Comparison of ENCODE assay signal across 9 mouse cellular contexts in genomic region chrX:164541436-164542317, GRCm38 (mm10). TPM values are rescaled to one million over a fixed set of nuclear protein-coding genes. Genes with fewer than 3 reads are reported as not detected.
DNase-seq lines count a peak whose midpoint lies in the region; ATAC-seq lines count a peak whose summit lies in the region.
"Had no signal": no experiment of that assay in that cellular context is flagged by ENCODE, and none has a peak within 500 bp of the region (broad histone marks: within the 10 kb centered on the region; RNA-seq: fewer than 3 reads in every experiment).

No protein-coding gene starts in this region.

- no peak overlapping the region for H3K4me3 ChIP-seq in kidney, embryonic 15.5 days (replicated peaks)

- WGBS in kidney, embryonic 15.5 days = 39% methylated on average over 11 of the region's 11 CpGs

- no peak overlapping the region for H3K27ac ChIP-seq in kidney, embryonic 15.5 days

- H3K36me3 ChIP-seq in kidney, embryonic 15.5 days = no peaks in the 10 kb centered on the region

- H3K9me3 ChIP-seq in kidney, embryonic 15.5 days (replicated peaks) = no peaks in the 10 kb centered on the region

- no peaks in the 10 kb centered on the region for H3K4me1 ChIP-seq in kidney, embryonic 15.5 days

- no peak overlapping the region for H3K9ac ChIP-seq in kidney, embryonic 15.5 days

- H3K4me2 ChIP-seq in kidney, embryonic 15.5 days = no peak overlapping the region

- intact Hi-C loops in left cerebral cortex, postnatal 4 days (cut with DNase I) = loop anchor here (5.0 kb wide), 2 partner anchors 786 to 1606 kb away; partner anchors contain the start of gene Glra2

- peak; percentile 12 for DNase-seq in CD4-positive, CD25-positive, alpha-beta regulatory T cell, adult 2 months (ENCODE audit: low read depth, low spot score)
- peak; percentile 7 to 41 for DNase-seq in kidney, postnatal 36 days
- peak; percentile 61 for DNase-seq in brain, adult 2 months (ENCODE audit: low read depth, low spot score)
- DNase-seq in left cerebral cortex, postnatal 4 days = peak; percentile 0
- DNase-seq in spleen, adult 12 weeks (ENCODE audit: low spot score) = no peak
- DNase-seq in ovary, adult 18-20 months (ENCODE audit: low spot score) = no peak

- peaks cover 37% of the 10 kb centered on the region for H3K27me3 ChIP-seq in kidney, embryonic 15.5 days

- ATAC-seq in CD4-positive, CD25-positive, alpha-beta regulatory T cell, adult 4 months = no peak
- no peak for ATAC-seq in kidney, embryonic 15.5 days (replicated peaks; ENCODE audit: low FRiP score)

RNA-seq across cellular contexts. Expression of gene Asb9, which starts 35.5 kb away (rescaled TPM):
- not detected for polyA plus RNA-seq in CD4-positive, CD25-positive, alpha-beta regulatory T cell, adult 4 months (2017; shearing (Covaris generic))
- polyA plus RNA-seq in kidney, embryonic 15.5 days (2015; fragmentation: Nextera tagmentation; extraction: Ambion mirVana) = 14.7 and 15.2 TPM in 2 replicates
- not detected for total RNA-seq in left cerebral cortex, postnatal 4 days (2021)
- polyA plus RNA-seq: lung, embryonic 16.5 days had no signal

Comparison
In these comparisons a context has a peak if more than half of its experiments do, and no peak if none do; other contexts are left out.
1. DNase-seq: peak in CD4-positive, CD25-positive, alpha-beta regulatory T cell, adult 2 months (single experiment), kidney, postnatal 36 days (2 of 2), brain, adult 2 months (single experiment) and left cerebral cortex, postnatal 4 days (single experiment); none in spleen, adult 12 weeks (single experiment) and ovary, adult 18-20 months (single experiment).
2. RNA of gene Asb9, which starts 35.5 kb away (polyA plus RNA-seq): 14.7 to 15.2 TPM in kidney, embryonic 15.5 days; not detected in CD4-positive, CD25-positive, alpha-beta regulatory T cell, adult 4 months; every median in the first group is over 10 times any median in the second.